Mouse (Mus musculus) C2C12 (cell line): ENCODE measurements at regions not wholly inside any gene's neighbourhood (a gene's known extent, or its start where the extent isn't known, plus 50 kb on each side); places are given as distances from the start of the nearest gene placed in this dataset.

Experiments
- CEBPB ChIP-seq: IDR thresholded peaks from one replicate; pipeline ENCODE4 v1.6.1; 2011; ENCODE audit warnings: low read depth, mild to moderate bottlenecking, control low read depth, moderate library complexity
- CTCF ChIP-seq: IDR thresholded peaks from one replicate; pipeline ENCODE4 v1.5.1; 2011; ENCODE audit not compliant: control insufficient read depth, insufficient read depth, insufficient read length
- USF1 ChIP-seq: IDR thresholded peaks from one replicate; pipeline ENCODE4 v1.6.1; 2011; ENCODE audit warnings: low read depth, mild to moderate bottlenecking, control low read depth, moderate library complexity

- no peak for TF ChIP-seq CTCF
- no peak for TF ChIP-seq CEBPB
- TF ChIP-seq USF1, result no peak
Measured at GRCm38 (mm10) chr7:70870841-70871534, 480.3 kb downstream of the Gm10295 start.
